Mouse (Mus musculus) bone marrow macrophage, adult 2 months (primary cell): Measurements from ENCODE around the gene Kcnk12.

Source experiments
- CTCF ChIP-seq: IDR thresholded peaks from 2 replicates; pipeline ENCODE4 v1.5.1; 2012; ENCODE audit warnings: low read depth, mild to moderate bottlenecking, low read length, moderate library complexity
- POLR2A ChIP-seq: IDR thresholded peaks from 2 replicates; pipeline ENCODE4 v1.6.1; 2012; ENCODE audit warnings: mild to moderate bottlenecking, low read depth, low read length, borderline replicate concordance

- TF ChIP-seq CTCF (no peak), POLR2A (no peak)
Measured at GRCm38 (mm10) chr17:87826036-87826560, 28.3 kb upstream of the Kcnk12 start.
